Mouse (Mus musculus): Measurements from ENCODE around the gene Nt5c.
"Not testable (repeated sequence)": the region's sequence is repeated elsewhere in the genome, so short reads cannot be mapped to it uniquely, and the experiment has no call there.

Nt5c gene

DNA sequence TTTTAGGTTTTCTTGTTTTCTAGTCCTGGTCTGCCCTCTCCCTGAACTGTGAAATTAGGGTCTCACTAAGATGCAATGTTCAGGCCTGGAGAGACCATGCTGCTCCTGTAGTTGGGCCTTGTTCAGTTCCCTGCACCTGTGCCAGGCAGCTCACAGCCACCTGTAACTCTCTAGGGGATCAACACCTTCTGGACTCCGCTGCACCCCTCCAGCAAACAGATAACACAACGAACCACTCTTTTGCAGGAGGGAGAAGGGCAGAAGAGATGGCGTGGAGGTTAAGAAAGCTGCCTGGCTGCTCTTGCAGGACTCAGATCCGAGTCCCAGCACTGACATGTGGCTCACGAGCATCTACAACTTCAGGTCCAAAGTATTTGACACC, 18.8 kb upstream of the Nt5c start:
- DNase-seq (ENCODE audit: low spot score): no peak

DNA sequence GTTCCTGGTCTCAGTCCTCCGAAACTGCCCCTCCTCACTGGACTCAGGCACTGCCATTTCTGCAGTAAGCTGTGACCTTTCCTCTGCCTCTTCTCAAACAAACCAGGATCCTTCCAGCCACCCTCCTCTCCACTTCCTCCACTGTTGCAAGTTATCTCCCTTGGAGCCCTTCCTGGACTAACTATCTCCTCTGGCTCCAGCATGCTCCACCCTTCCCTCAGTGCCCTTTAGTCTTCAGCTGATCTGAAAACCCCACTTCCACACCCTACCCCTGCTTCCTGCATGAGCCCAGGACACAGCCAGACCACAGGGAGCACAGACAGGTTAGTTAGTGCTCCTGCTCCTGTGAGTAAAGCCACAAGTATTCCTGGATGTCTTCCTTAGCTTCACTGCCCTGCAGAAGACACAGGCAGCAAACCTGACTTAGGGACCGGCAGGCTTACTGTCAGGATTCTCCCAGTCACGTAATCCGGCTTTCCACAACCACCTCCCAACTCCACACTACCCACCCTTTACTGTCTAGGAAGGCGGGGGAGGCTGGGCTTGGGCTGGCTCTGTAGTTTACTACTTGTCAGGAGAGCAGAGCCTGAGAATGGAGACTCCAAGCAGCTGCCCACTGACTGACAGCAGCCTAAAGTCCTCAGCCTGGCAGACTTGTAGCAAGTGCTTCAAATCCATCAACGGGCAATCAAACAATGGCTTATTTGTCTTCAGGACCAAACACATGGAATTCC, 18.3 kb upstream of the Nt5c start:
- DNase-seq (ENCODE audit: low spot score): peak; percentile 48

DNA sequence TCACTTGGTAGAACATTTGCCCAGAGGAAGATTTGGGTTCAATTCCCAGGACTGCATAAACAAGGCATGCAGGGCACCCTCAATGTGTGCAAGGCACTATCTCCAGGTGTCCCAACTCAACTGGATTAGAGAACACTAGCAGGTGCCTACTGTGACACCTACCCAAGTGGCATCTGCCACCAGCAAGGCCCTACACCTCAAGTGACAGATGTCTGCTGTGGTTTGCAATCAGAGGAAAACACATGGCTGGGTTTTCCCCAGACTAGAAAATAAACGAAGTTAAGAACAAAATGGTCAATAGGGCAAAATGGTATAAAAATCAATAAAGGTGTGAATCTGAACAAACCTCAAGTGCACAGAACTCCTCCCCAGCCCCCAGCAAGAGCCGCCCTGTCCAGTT, 16.4 kb upstream of the Nt5c start:
- DNase-seq (ENCODE audit: low spot score): no peak

DNA sequence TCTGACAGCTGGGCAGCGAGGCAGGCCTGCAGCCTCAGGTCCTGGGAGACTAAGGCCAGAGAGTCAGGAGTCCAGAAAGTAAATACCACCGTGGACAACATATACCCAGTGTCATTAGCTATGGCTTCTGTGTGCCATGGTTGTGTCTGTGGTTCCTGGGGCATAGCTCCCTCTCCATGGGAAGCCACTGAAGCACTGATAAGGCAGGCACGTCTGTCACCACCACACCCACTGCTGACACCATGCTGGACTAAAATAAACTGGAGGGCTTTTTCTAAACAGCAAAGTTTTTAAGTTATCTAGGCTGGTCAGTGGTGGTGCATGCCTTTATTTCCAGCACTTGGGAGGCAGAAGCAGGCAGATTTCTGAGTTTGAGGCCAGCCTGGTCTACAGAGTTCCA, 14.9 kb upstream of the Nt5c start:
- no peak for DNase-seq (ENCODE audit: low spot score)

DNA sequence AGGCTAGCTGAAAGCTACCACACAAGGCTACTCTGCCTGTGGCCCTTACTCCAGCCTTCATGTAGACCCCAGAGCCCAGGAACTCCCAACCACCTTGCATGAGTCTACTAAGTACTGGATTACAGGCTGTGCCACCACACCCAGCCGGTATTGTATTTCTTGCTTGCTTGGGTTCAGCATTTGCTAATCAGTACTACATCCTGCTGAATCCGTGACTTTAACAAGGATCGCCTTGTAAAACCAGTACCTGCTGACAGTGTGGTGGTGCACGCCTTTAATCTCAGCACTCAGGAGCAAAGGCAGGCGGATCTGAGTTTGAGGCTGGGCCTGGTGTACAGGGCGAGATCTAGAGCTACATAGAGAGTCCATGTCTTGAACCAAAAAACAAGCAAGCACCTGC, 11.0 kb upstream of the Nt5c start:
- DNase-seq (ENCODE audit: low spot score): no peak

DNA sequence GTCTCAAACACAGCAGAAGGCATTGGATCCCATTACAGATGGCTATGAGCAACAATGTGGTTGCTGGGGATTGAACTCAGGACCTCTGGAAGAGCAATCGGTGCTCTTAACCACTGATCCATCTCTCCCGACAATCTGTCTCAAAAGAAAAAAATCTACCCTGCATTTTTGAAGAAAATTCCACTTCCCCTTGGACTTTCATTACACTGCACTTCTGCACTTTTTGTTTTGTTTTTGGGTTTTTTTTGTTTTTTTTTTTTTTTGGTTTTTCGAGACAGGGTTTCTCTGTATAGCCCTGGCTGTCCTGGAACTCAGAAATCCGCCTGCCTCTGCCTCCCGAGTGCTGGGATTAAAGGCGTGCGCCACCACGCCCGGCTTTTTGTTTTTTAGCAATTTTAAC, 4.9 kb upstream of the Nt5c start:
- not testable (repeated sequence) for DNase-seq (ENCODE audit: low spot score)

DNA sequence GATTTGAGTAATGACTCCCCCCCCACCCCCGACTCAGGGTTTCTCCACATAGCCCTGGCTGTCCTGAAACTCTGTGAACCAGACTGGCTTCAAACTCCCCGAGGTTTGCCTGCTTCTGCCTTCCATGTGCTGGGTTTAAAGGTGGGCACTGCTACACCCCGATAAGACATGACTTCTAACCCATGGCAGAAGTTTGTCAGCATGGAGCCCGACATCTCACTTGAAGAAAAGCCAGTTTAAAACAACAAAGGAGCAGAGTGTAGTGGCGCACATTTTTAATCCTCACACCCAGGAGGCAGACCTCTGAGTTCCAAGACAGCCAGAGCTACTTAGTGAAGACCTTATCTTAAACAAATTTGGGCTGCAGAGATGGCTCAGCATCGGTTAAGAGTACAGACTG, 725 bp upstream of the Nt5c start:
- DNase-seq (ENCODE audit: low spot score): no peak

DNA sequence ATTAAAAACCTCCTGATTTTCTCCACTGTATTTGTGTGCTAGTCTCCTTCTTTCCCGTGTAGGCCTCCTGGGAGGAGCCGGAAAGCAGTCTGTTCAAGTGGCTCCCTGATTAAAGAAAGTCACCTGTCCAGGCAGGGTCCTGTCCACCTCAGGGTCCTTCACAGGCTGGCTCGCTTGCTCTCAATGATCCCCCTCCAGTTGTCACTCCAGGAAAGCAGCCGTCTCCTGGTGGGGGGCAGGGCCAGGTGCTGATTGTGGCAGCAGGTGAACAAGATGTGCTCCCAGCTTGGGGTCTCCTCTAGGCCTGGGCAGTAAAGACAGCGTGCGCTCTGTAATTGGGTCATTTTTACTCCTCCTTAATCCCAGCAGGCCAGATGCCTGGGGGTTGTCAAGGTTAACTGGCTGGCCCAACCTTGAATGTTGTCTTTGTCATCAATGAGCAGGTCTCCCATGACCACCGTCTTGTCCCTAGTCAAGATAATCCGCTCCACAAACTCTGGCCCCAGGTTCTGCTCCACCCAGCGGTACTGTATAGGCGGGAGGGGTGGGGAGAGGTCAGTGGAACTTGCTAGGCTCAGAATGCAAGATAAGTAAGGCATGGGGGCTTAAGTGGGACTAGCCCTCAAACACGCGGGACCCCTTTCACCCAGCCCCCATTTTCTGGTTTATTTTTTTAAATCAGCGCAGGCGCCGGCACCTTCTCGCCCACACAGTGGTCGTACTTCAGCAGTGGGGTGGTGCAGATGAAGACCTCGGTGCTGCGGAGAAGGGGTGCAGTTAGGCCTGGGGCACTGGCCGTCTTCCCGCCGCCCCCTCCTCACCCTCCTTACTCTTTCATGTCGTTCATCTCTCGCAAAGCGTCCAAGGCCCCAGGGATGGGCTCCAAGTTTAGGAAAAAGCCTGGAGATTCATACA, 964 bp downstream of the Nt5c start:
- no peak for DNase-seq (ENCODE audit: low spot score)

DNA sequence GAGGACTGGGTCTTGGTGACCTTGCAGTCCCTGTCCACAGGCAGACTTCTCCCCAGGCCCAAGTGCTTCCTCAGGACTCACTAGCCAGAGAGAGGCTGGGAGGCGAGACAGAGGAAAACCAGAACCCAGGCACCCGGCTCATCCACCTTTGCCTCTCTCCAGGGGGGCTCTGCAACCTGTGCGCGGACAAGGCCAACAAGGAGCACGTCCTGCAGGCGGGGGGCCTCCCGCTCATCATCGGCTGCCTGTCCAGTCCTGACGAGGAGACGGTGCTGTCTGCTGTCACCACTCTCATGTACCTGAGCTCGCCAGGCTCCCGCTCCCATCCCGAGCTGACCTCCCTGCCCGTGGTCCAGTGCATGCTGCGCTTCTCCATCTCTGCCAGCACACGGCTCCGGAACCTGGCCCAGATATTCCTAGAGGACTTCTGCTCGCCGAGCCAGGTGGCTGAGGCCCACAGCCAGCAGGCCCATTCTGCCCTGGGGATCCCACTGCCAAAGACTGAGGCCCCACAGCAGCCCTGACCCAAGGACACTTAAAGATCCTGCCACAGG, 3.0 kb downstream of the Nt5c start:
- no peak for DNase-seq (ENCODE audit: low spot score)

DNA sequence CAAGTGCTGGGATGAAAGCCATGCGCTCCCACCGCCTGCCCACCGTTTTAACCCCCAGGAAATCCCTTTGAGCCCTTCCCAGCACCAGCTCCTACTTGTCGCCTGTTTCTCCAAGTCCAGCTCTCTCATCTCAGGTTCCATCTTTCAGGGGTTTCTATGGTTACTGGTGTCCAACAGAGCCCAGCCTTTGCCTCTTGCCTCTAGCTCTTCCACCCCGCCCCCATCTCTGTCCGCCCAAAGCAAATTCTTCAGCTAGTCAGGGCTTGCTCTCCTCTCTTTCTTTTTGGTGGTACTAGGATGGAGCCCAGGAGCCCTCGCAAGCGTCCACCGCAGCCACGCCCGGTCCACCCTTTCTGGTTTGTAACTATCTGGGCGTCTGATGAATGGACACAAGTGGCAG, 6.5 kb downstream of the Nt5c start:
- no peak for DNase-seq (ENCODE audit: low spot score)

DNA sequence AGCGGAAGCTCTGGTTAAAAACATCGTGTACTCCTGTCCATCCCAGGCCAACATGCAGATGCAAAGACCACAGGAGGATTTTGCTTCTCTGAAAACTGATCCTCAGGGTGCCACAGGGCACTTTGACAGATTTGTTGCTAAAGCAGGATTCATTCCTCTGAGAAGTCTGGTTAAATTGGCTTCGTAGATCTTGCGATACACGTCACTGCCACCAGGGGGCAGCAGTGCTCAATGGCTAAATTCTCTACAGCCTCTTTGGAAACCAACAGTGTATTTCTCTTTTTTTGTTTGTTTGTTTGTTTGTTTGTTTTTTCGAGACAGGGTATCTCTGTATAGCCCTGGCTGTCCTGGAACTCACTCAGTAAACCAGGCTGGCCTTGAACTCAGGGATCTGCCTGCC, 7.9 kb downstream of the Nt5c start:
- peak; percentile 90 for DNase-seq (ENCODE audit: low spot score)

DNA sequence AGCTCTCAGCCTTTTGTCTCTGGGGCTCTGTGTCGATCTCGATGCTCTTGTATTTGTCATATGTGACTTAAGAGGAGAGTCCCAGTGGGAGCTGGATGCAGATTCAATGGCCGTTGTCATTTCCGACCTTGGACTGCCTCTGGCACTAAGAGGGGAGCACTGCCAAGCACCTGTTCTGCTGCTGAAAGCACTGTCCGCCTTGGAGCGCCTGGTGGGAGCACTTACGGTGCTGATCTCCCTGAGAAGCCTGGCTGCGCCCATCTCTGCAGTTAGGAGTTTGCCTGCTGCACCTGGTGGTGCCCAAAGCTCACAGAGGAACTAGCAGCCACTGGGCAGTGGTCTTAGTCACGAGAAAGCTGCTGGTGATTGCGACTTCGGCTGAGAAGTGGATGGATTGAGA, 8.4 kb downstream of the Nt5c start:
- DNase-seq (ENCODE audit: low spot score): no peak

DNA sequence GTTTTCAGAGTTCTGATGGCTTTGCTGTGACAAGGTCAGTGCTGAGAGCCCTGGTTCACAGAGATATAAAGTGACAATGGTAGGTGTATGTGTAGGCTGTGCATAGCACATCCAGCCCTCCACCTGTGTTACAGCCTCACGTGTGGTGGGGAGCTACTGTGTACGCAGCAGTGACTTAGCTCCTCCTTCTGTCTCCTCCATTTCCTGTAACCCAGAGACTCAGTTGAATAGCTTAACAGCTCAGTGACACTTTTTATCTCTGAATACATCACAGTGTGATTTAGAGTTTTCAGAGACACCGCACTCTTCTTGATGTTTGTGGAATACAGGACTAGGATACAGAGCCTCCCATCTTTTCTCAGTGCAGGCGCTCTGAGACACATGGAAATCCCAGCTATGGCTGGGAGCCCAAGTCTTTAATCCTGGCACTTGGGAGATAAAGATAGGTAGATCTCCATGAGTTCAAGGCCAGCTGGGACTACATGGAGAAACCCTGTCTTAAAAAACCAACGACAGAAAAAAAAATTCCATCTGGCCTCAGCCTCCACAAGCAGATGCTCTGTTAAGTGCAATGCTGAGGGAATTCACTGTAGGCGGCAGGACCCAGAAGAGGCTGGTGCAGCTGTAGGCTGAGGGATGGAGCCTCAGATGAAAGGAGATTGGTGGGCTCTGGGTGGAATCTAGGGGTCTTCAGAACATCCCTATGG, 10.0 kb downstream of the Nt5c start:
- DNase-seq (ENCODE audit: low spot score): no peak

DNA sequence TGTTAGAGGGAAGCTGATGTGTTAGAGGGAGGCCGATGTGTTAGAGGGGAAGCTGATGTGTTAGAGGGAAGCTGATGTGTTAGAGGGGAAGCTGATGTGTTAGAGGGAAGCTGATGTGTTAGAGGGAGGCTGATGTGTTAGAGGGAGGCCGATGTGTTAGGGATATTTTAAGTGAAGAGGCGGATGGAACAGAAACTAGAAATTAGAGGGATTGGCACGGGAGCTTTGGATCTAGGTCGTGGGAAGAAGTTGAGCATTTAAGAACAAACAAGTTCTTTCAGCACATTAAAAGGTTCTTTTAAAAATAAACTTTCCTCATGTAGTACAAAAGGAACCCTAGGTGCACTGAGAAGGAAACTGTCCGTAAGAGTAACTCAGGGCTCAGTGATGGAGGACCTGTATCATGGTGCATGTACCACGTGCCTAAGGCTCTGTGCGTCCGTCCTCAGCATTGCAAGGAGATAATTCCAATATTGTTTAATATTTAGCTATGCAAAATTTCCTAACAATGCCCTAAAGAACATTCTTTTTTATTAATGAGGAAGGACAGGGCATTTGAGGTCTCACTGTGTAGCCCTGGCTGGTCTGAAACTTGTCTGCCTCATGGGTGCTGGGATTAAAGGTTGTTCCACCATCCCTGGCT, 13.2 kb downstream of the Nt5c start:
- no peak for DNase-seq (ENCODE audit: low spot score)

DNA sequence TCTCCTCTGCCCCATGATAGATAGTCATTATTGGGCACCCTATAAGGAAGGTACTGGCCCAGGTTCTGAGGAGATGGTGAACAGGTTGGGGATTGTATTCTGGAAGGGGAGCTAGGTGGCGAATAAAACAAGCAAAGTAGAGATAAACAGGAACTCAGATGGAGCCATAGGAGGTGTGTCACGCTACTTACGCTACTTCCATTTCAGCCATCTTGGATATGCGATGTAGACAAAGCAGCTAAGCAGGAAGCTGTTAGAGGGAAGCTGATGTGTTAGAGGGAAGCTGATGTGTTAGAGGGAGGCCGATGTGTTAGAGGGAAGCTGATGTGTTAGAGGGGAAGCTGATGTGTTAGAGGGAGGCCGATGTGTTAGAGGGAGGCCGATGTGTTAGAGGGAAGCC, 14.3 kb downstream of the Nt5c start:
- not testable (repeated sequence) for DNase-seq (ENCODE audit: low spot score)

DNA sequence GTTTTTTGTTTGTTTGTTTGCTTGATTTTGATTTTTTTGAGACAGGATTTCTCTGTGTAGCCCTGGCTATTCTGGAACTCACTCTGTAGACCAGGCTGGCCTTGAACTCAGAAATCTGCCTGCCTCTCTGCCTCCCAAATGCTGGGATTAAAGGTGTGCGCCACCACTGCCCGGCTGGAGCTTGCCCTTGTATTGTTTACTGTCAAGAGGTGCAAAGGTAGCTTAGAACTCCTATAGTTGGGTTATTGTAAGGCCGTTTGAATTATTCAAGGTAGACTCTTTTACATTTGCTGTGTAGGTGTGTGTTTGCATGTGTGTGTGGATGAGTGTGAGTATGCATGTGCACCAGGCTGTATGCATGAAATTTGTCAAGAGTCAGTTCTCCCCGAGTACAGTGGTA, 15.0 kb downstream of the Nt5c start:
- DNase-seq (ENCODE audit: low spot score): not testable (repeated sequence)

DNA sequence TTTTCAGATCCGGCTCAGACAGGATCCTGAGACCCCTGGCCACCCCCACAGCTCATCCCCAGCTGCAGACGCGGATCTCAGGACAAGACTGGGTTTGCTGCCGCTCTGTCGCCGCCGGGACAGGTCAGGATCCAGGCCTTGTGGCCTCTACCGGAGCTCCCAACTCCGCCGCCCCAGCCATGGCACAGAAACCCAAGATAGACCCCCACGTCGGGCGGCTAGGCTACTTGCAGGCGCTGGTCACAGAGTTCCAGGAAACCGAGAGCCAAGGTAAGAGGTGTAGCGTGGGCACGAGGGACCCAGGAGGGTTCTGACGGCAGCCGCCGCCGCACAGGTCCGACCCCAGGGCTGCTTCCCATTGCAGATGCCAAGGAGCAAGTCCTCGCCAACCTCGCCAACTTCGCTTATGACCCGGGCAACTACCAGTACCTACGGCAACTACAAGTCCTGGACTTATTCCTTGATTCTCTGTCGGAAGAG, 15.9 kb downstream of the Nt5c start:
- DNase-seq (ENCODE audit: low spot score): no peak

DNA sequence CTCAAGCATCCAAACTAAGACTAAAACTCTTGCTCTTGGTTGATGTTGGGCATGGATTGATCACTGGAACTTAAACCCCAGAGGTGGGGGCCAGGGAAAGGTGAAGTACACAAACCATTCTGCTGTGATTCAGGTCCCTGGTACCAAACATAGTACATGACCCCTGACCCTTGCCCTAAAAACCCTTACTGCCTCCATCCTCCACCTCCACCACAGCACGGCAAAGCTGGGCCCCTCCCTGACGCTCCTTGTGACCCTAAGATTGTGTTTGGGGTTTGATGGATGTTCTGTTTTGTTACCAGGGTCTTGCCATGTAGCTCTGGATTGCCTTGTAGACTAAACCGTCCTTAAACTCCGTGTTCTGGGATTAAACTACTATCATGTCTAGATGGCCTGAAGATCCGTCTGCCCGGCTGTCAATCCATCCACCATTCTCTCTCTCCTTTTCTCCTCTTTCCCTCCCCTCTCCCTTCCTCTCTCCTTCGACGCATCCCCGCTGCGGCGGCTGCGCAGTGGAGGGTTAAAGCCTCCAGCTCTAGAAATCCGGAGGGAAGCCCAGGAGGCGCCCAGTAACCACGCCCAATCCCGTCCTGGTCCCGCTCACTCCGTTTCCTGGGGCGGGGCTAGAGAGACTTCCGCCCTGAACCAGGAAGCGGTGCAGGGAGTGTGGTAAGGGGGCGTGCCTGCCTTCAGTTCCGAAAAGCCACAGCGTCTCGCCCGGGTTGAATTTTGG, 16.5 kb downstream of the Nt5c start, which contains the start of gene Armc7:
Gene Armc7, plus strand, starts transcription at position 643 of the 733 bp plus-strand sequence.
- peak; percentile 97 for DNase-seq (ENCODE audit: low spot score)

DNA sequence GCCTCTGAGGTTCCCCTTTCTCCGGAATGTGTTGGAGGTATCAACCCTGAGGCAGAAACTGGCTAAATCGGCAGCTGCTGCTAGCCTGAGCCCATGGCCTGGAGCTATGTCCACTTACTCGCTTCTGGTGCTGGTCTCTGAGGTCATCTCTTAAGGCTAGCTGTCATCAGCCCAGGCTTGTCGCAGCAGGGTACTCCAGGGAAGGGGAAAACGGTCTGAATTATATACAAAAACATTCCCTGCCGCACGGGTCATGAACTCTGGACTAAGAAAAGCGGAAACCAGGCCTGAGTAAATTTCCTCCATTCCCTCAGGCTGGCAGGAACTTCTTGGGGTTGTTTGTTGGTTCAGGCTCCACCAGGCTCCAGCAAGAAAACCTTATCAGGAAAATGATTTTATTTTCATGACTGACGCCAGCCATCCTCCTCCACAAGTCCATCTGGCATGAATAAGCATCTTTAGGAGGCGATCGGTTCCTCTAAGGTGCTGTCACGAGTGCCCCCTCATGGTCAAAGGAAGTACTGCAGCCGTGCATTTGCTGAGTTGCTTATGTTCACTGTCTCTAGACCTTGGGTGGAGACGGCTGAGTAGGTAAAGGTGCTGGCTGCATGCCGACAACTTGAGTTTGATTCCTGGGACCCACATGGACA, 17.9 kb downstream of the Nt5c start:
- DNase-seq (ENCODE audit: low spot score): peak; percentile 96

DNA sequence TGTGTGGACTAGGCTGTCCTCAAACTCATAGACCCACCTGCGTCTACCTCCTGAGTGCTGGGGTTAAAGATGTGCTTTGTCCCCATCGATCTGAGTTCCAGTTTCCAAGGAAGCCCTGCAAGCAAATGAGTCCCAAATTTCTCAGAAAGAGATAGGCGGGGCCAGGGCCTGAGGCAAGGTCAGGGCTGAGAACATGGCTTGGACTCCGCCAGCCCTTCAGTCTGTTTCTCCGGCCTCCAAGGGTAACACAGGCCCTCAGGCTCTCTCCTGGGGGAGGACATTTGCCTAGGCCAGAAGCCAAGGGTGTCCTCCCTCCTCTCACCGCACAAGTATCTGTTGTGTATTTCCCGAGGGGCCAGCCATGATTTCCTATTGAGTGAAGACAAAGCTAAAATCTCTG, 19.5 kb downstream of the Nt5c start:
- no peak for DNase-seq (ENCODE audit: low spot score)

DNA sequence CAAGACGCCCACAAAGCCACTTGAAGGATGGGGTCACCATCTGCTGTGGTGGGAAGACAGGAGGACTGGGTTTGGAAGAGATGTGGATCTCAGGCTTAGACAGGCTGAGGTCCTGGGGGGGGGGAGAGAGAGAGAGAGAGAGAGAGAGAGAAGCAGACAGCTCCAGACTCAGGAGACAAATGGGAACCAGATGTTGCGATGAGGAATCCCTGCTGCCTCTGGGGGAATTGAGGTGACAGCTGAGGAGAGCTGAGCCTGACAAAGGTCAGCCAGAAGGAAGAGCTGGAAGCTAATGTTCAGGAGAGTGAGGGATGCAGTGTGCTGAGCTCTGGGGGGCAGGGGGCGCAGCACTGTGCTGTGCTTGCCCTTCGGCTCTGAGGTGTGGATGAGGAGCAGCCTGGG, 24.4 kb downstream of the Nt5c start:
- no peak for DNase-seq (ENCODE audit: low spot score)

Data from adipocyte (in vitro differentiated cells).